ENCODE assay signal across 8 mouse cellular contexts in genomic region chr6:72899781-72900681, GRCm38 (mm10). TPM values are rescaled to one million over a fixed set of nuclear protein-coding genes. Genes with fewer than 3 reads are reported as not detected.
DNase-seq lines count a peak whose midpoint lies in the region; ATAC-seq and TF ChIP-seq lines count a peak whose summit lies in the region.

Gene Kcmf1 (minus strand): TSS chr6:72899979.

- peak within 1 kb of the TSS; percentile 98 for H3ac ChIP-seq in C2C12 (ENCODE audit: control insufficient read depth, insufficient read length, low read depth)

- whole genome bisulfite sequencing in heart, embryonic 12.5 days = under 1% methylated on average over 66 of the region's 113 CpGs
- WGBS in kidney, embryonic 16.5 days = under 1% methylated on average over 53 of the region's 113 CpGs
- WGBS in liver, embryonic 12.5 days (ENCODE audit: insufficient replicate concordance) = 1% methylated on average over 59 of the region's 113 CpGs
- under 1% methylated on average over 64 of the region's 113 CpGs for WGBS in stomach, embryonic 14.5 days

- H3K79me2 ChIP-seq in C2C12 (ENCODE audit: control insufficient read depth, insufficient read depth) = peaks cover 55% of the 10 kb centered on the region

- peak; percentile 86 for ATAC-seq in heart, embryonic 12.5 days (ENCODE audit: insufficient number of reproducible peaks, low FRiP score)
- peak; percentile 89 for ATAC-seq in kidney, embryonic 16.5 days (ENCODE audit: low FRiP score, low TSS enrichment)
- ATAC-seq in liver, embryonic 12.5 days = peak; percentile 83
- peak; percentile 79 for ATAC-seq in stomach, embryonic 14.5 days (ENCODE audit: insufficient number of reproducible peaks, insufficient read depth, low FRiP score, low read depth)

- peaks cover 39% of the 10 kb centered on the region for H3K79me3 ChIP-seq in C2C12 (ENCODE audit: low read depth)

- H3K9ac ChIP-seq in heart, embryonic 12.5 days = peak within 1 kb of the TSS; percentile 100
- H3K9ac ChIP-seq in kidney, embryonic 16.5 days (replicated peaks; ENCODE audit: low read length) = peak within 1 kb of the TSS; percentile 100
- H3K9ac ChIP-seq in liver, embryonic 12.5 days = peak within 1 kb of the TSS; percentile 99
- H3K9ac ChIP-seq in stomach, embryonic 14.5 days (replicated peaks; ENCODE audit: low read depth, low read length) = peak within 1 kb of the TSS; percentile 98

- DNase-seq in brain, embryonic 14.5 days (ENCODE audit: low read depth) = peak; percentile 83
- peak; percentile 62 to 63 for DNase-seq in natural killer cell, adult 2 months (ENCODE audit: low spot score in 2 of 2)

- H3K4me2 ChIP-seq in heart, embryonic 12.5 days = peak within 1 kb of the TSS; percentile 77
- peak within 1 kb of the TSS; percentile 67 for H3K4me2 ChIP-seq in kidney, embryonic 16.5 days (replicated peaks; ENCODE audit: low read depth, low read length)
- peak within 1 kb of the TSS; percentile 98 for H3K4me2 ChIP-seq in liver, embryonic 12.5 days
- H3K4me2 ChIP-seq in stomach, embryonic 14.5 days (replicated peaks; ENCODE audit: low read depth, low read length) = peak within 1 kb of the TSS; percentile 74

- peaks cover 37% of the 10 kb centered on the region for H3K4me1 ChIP-seq in erythroblast, embryonic 14.5 days (ENCODE audit: control insufficient read depth)
- peaks cover 30% of the 10 kb centered on the region for H3K4me1 ChIP-seq in heart, embryonic 12.5 days (replicated peaks)
- peaks cover 28% of the 10 kb centered on the region for H3K4me1 ChIP-seq in kidney, embryonic 16.5 days (ENCODE audit: insufficient read depth, low read length)
- H3K4me1 ChIP-seq in liver, embryonic 12.5 days = peaks cover 42% of the 10 kb centered on the region
- H3K4me1 ChIP-seq in stomach, embryonic 14.5 days (ENCODE audit: control insufficient read depth, insufficient read depth, low read length) = peaks cover 12% of the 10 kb centered on the region; the same call in 1 of the 2 replicates

- H3K27me3 ChIP-seq in C2C12 (ENCODE audit: control insufficient read depth, insufficient read depth, insufficient read length) = no peaks in the 10 kb centered on the region
- H3K27me3 ChIP-seq in erythroblast, embryonic 14.5 days (ENCODE audit: control insufficient read depth) = no peaks in the 10 kb centered on the region
- H3K27me3 ChIP-seq in heart, embryonic 12.5 days (replicated peaks) = no peaks in the 10 kb centered on the region
- no peaks in the 10 kb centered on the region for H3K27me3 ChIP-seq in kidney, embryonic 16.5 days (ENCODE audit: insufficient read depth, low read length)
- H3K27me3 ChIP-seq in liver, embryonic 12.5 days (replicated peaks) = no peaks in the 10 kb centered on the region
- no peaks in the 10 kb centered on the region for H3K27me3 ChIP-seq in stomach, embryonic 14.5 days (ENCODE audit: control insufficient read depth, insufficient read depth, low read length)

- peaks cover 19% of the 10 kb centered on the region for H3K36me3 ChIP-seq in C2C12 (ENCODE audit: control insufficient read depth, insufficient read depth)
- peaks cover 17% of the 10 kb centered on the region for H3K36me3 ChIP-seq in erythroblast, embryonic 14.5 days (ENCODE audit: control insufficient read depth)
- H3K36me3 ChIP-seq in heart, embryonic 12.5 days = peaks cover 4% of the 10 kb centered on the region; the same call in 1 of the 2 replicates
- H3K36me3 ChIP-seq in kidney, embryonic 16.5 days (ENCODE audit: insufficient read depth, low read length) = no peaks in the 10 kb centered on the region
- peaks cover 15% of the 10 kb centered on the region for H3K36me3 ChIP-seq in liver, embryonic 12.5 days
- no peaks in the 10 kb centered on the region; the same call in 1 of the 2 replicates for H3K36me3 ChIP-seq in stomach, embryonic 14.5 days (ENCODE audit: control insufficient read depth, insufficient read depth, low read length)

- TF ChIP-seq POLR2A in brain, embryonic 14.5 days (IDR thresholded peaks at IDR 0.05; ENCODE audit: borderline replicate concordance, extremely low read depth, insufficient read depth, insufficient read length, poor library complexity, severe bottlenecking) = peak; percentile 63

- H3K27ac ChIP-seq in heart, embryonic 12.5 days (ENCODE audit: poor library complexity, severe bottlenecking) = peak within 1 kb of the TSS; percentile 98
- peak within 1 kb of the TSS; percentile 99 for H3K27ac ChIP-seq in kidney, embryonic 16.5 days (ENCODE audit: low read length)
- H3K27ac ChIP-seq in liver, embryonic 12.5 days = peak within 1 kb of the TSS; percentile 99
- H3K27ac ChIP-seq in stomach, embryonic 14.5 days (ENCODE audit: low read length) = peak within 1 kb of the TSS; percentile 99

- no peak for TF ChIP-seq CTCF in C2C12 (IDR thresholded peaks at IDR 0.05; ENCODE audit: control insufficient read depth, insufficient read depth, insufficient read length)
- TF ChIP-seq CTCF in brain, embryonic 14.5 days (IDR thresholded peaks at IDR 0.05; ENCODE audit: borderline replicate concordance, extremely low read depth, insufficient read depth, insufficient read length) = no peak

- peak within 1 kb of the TSS; percentile 79 for H3K4me3 ChIP-seq in C2C12 (ENCODE audit: insufficient read depth, poor library complexity, severe bottlenecking)
- peak within 1 kb of the TSS; percentile 91 for H3K4me3 ChIP-seq in erythroblast, embryonic 14.5 days (replicated peaks)
- peak within 1 kb of the TSS; percentile 99 for H3K4me3 ChIP-seq in heart, embryonic 12.5 days
- peak within 1 kb of the TSS; percentile 99 for H3K4me3 ChIP-seq in kidney, embryonic 16.5 days (ENCODE audit: low read length)
- peak within 1 kb of the TSS; percentile 97 for H3K4me3 ChIP-seq in liver, embryonic 12.5 days
- H3K4me3 ChIP-seq in stomach, embryonic 14.5 days (ENCODE audit: low read depth, low read length) = peak within 1 kb of the TSS; percentile 93

- H3K9me3 ChIP-seq in erythroblast, embryonic 14.5 days (ENCODE audit: control insufficient read depth, low read length) = no peaks in the 10 kb centered on the region
- H3K9me3 ChIP-seq in heart, embryonic 12.5 days (replicated peaks) = no peaks in the 10 kb centered on the region
- no peaks in the 10 kb centered on the region for H3K9me3 ChIP-seq in kidney, embryonic 16.5 days (ENCODE audit: low read length)
- H3K9me3 ChIP-seq in liver, embryonic 12.5 days (replicated peaks) = no peaks in the 10 kb centered on the region
- H3K9me3 ChIP-seq in stomach, embryonic 14.5 days (ENCODE audit: control insufficient read depth, low read depth, low read length) = no peaks in the 10 kb centered on the region

TF ChIP-seq in C2C12, 6 proteins besides CTCF, POLR2A, EP300 and RAD21:
- TF ChIP-seq CEBPB (IDR thresholded peaks at IDR 0.05; ENCODE audit: low read depth) = no peak
- TF ChIP-seq MAX (IDR thresholded peaks at IDR 0.05) = peak; percentile 35
TF ChIP-seq in C2C12: peak in this region for 1.

RNA-seq across cellular contexts. Expression of gene Kcmf1, which starts in this region (rescaled TPM):
- 56.7 TPM for polyA plus RNA-seq in C2C12 (2012; fragmentation: generic; extraction: Trizol)
- 92.0 and 113 TPM in 2 replicates for polyA plus RNA-seq in brain, embryonic 14.5 days (2012; rRNA removed)
- 7.0 and 15.9 TPM in 2 replicates for polyA plus RNA-seq in erythroblast, embryonic 14.5 days (2012)
- 46.2 and 50.8 TPM in 2 replicates for polyA plus RNA-seq in heart, embryonic 12.5 days (2016; fragmentation: Nextera tagmentation; extraction: Ambion mirVana)
- polyA plus RNA-seq in kidney, embryonic 16.5 days (2015; fragmentation: Nextera tagmentation; extraction: Ambion mirVana) = 28.0 and 28.9 TPM in 2 replicates
- polyA plus RNA-seq in liver, embryonic 12.5 days (2016; fragmentation: Nextera tagmentation; extraction: Ambion mirVana) = 48.7 and 49.2 TPM in 2 replicates
- 38.4 and 40.1 TPM in 2 replicates for polyA plus RNA-seq in stomach, embryonic 14.5 days (2014; fragmentation: Nextera tagmentation; extraction: Ambion mirVana)

Comparison
In these comparisons a context has a peak if more than half of its experiments do, and no peak if none do; other contexts are left out.
1. Peak in every context shown above with its lines: DNase-seq, ATAC-seq, H3K4me3 ChIP-seq and H3K27ac ChIP-seq.